Mouse (Mus musculus) ES-Bruce4 (cell line): ENCODE results near the gene Setd6.

Source experiments
- CTCF ChIP-seq: IDR thresholded peaks from one replicate; pipeline ENCODE4 v1.8.1; 2011; ENCODE audit warnings: low read depth, low read length
- POLR2A ChIP-seq: IDR thresholded peaks from one replicate; pipeline ENCODE4 v1.8.1; 2011; ENCODE audit warnings: low read length; ENCODE audit not compliant: insufficient read depth

GRCm38 (mm10) chr8:95669967-95670366 lies 45.7 kb upstream of the Setd6 start:
- TF ChIP-seq POLR2A = no peak
- no peak for TF ChIP-seq CTCF
